Mouse (Mus musculus) left cerebral cortex, postnatal 10 days (tissue): ENCODE measurements around the gene Ift140. TPM values are rescaled to one million over a fixed set of nuclear protein-coding genes. Genes with fewer than 3 reads are reported as not detected.
"Not testable (repeated sequence)": the region's sequence is repeated elsewhere in the genome, so short reads cannot be mapped to it uniquely, and the experiment has no call there.

Experiments
- DNase-seq, 2 experiments: peaks; one replicate each; pipeline ENCODE4 v3.0.0; 2021 to 2022; ENCODE audit warnings: low spot score in 2 of 2, mixed read lengths in 1 of 2; ENCODE audit errors: extremely low spot score in 1 of 2
- intact Hi-C: fragments of 180-260 bp; cut with DNase I; formaldehyde crosslinking; loops from one replicate; pipeline ENCODE4 v1.15.1; 2025
- total RNA-seq, 2 experiments: library from RNA; stranded (reverse); gene quantifications; 2 replicates each; pipeline ENCODE4 v1.2.3; 2021

The Ift140 gene
- total RNA-seq, 2 experiments from 2014 or later: 25.4 to 28.9 TPM

GRCm38 (mm10) chr17:25111220-25111619, 95.3 kb downstream of the Ift140 start:
- no peak for DNase-seq
- intact Hi-C loops: no loop called here

DNA sequence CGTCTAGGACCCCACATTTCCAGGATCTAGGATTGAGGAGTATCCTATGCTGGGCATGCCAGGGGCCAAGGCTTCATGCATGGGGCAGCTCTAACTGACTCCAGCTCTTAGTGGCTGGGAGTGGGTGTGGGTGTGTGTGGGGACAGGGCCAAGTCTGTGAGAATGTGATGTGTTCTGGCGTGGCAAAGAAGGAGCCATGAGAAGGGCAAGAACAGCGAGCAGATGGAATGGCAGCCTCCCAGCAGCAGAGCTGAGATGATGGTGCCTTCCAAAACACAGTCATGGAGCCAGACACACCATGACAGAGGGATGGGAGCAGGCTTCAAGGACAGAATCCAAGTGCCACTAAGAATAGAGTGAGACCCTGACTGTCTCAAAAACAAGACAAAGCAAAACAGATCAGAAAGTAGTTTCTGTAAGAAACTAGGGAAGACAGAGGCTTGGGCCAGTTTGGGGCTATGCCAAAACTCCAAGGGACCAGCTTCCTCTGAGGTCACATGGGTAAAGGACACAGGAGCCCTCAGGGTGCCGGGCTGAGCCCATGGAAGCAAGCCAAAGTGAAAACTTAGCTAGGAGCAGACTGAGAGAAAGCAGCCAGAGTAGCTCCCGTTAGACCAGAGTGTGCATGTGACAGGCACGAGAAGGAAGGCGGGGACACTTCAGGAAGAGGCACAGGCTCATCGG, 96.0 kb downstream of the Ift140 start:
- DNase-seq: peak; percentile 60 to 82
- intact Hi-C loops: no loop called here

GRCm38 (mm10) chr17:25112423-25112810, 96.5 kb downstream of the Ift140 start:
- no peak for DNase-seq
- intact Hi-C loops: no loop called here

DNA sequence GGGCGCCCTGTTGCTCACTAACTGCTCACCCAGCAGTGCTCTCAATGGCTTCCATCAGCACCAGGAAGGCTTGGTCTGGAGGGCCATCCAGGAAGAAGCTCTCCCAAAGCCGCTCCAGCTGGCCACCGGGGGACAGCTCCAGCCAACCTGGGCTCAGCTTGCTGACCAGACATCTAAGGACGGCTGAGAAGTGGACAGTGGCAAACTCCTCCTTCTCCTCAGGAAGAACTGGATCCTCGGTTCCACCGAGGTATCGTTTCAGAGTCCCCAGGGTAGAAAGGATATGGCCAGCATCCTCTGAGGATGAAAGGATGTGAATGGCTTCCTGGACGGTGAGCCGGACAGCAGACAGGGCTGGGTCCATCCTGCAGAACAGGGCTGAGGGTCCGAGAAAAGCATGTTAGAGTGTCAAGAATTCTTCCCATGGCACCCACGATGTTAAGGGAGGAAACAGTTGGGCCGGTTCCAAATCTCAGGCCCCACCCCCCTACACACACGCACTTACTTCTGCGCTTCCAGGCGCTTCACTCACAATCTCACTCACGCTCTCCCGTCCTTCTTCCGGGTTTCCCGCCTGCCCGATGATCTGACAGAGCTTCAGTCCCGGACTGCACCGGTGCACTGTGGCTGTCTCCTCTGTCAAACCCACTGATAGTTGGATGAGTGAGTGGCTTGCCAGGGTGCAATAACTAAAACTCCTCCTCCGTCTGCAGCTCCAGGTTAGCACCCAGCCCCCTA, 99.2 kb downstream of the Ift140 start:
- intact Hi-C loops: no loop called here
- peak in 1 of 2 experiments; percentile 53 for DNase-seq

- intact Hi-C loops: no loop called here
- DNase-seq: peak; percentile 88 to 95
Observed at GRCm38 (mm10) chr17:25115664-25116432, 100.0 kb downstream of the Ift140 start, which contains the start of gene Telo2. Gene Telo2, minus strand, starts transcription at chr17:25115967.

- DNase-seq: no peak
- intact Hi-C loops: no loop called here
Observed at GRCm38 (mm10) chr17:25117263-25117662, 101.4 kb downstream of the Ift140 start.

DNA sequence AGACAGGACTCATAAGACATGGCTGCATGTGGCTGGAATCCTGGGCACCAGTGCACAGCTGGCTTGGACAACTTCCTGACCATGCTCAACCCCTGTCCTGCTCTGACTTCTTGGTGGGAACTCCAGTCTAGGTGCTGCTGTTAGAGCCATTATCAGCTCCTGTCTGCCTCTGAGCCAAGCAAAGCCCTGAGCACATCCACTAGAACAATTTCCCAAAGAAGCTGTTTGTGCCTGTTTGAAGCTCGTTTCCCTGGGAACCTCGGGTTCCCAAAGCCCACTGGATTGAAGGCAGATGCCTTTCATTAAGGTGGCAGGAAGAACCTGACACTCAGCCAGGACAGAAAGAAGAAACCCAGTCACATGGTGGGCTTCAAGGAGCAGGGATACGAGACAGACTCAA, 104.5 kb downstream of the Ift140 start, which contains the start of gene Ptx4:
Gene Ptx4 (plus strand): TSS at position 355 of the 400 bp plus-strand sequence.
- DNase-seq: no peak
- intact Hi-C loops: no loop called here

DNA sequence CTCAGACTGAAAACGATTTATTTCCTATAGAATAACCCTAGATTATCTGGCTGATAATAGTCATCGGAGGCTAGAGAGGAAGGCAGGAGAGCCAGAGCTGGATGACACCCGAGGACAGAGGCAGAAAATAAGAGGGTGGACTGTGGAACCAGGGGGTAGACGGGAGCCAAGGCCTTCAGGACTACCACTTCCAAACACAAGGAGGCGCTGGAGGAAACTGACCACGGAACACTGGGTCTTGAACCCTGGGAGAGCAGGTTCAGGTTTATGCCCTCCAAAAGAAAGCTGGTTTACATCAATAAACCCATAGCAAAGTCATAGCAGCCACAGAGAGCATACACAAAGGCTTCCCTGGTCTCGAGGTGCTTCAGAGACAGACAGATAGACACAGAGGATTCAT, 108.1 kb downstream of the Ift140 start:
- intact Hi-C loops: no loop called here
- DNase-seq: no peak

- DNase-seq, intact Hi-C loops: not testable (repeated sequence)
Observed at GRCm38 (mm10) chr17:25125442-25126060, 109.7 kb downstream of the Ift140 start.

DNA sequence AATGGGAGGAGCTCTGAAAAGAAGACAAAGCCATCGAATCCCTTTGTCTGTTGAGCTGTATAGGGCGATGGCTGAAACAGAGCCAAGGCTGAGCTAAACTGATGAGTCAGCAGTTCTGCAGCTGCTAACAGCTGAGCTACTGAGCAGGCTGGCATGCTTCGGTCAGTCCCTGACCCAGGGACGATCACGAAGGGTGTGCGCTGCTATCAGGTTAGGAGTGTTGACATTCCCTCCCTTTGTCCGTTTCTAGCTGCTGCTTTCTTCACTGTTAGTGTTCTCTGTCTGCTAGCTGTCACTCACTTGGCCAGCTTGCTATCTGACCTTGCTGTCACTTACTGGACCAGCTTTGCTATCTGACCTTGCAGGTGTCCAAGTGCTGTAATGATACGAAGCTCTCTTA, 111.2 kb downstream of the Ift140 start:
- intact Hi-C loops: no loop called here
- no peak for DNase-seq

DNA sequence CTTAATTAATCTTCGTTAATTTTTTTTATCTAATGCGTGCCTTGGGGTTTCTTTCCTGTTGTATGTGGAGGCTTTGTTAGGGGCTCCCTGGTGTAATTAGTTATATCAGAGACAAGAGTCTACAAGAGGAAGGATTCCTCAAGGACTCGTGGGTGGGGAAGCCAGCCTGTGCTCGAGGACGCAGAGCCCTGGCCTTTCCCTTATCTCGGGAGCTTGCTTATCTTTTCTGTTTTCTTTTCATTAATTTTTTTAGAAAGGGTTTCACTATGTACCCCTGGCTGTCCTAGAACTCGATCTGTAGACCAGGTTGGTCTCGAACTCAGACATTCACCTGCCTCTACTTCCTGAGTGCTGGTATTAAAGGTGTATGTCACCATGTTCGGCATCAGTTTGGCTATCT, 111.8 kb downstream of the Ift140 start:
- no peak for DNase-seq
- intact Hi-C loops: no loop called here

GRCm38 (mm10) chr17:25130060-25130459, 114.2 kb downstream of the Ift140 start:
- intact Hi-C loops: no loop called here
- DNase-seq: no peak

DNA sequence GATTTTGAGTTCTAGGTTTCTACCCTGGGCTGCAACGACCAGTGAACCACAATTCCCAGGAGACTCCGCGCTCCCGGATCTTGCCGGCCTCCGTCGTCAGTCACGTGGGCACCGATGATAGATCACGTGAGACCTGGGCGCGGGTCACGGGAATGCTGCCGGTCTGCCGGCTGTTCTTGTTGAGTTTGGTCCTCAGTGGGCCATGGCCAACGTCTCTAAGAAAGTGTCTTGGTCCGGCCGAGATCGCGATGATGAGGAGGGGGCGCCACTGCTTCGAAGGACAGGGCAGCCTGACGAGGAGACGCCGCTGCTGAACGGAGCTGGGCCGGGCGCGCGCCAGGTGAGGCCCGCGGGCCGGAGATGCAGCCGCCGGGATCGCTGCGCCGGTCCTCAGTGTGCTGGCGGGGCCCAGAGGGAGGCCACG, 117.4 kb downstream of the Ift140 start, which contains the start of gene Clcn7:
Gene Clcn7 (plus strand): TSS at position 117 of the 424 bp plus-strand sequence.
- peak; percentile 93 to 96 for DNase-seq
- intact Hi-C loops: no loop called here

DNA sequence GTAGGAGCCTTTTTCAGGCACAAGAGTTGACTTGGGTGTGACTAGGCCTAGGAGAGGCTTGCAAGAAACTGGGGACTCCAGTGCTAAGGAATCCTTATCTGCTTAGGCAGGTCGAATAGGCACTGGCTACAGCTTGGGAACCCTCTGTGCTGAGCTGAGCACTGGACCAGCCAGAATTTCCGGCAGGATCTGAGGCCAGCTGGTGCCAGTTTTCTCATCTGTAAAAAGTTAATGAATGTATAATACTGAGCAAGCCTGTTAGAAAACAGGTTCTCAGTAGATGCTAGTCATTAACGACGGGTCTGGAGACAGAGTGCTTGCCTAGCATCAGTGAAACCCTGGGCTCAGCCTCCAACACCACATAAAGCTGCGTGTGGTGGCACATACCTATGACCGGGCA, 119.7 kb downstream of the Ift140 start:
- intact Hi-C loops: no loop called here
- no peak for DNase-seq

GRCm38 (mm10) chr17:25138803-25139202, 122.9 kb downstream of the Ift140 start:
- intact Hi-C loops: no loop called here
- DNase-seq: no peak

DNA sequence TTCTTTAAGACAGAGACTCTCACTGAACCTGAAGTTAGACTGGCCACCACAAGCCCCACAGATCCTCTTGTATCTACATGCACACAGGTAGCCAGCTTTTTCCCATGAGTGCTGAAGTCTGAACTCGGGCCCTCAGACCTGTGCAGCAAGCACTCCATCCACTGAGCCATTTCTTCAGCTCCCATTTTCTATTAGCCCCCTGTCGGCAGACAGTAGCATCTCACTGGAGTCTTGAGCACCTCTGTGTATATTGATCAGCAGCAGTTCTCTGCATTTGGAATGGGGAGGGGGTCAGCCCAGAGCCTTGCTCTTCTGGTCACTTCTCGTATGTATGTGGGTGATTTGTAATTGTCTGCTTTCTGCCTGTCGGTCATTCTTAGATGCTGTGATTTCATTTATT, 124.1 kb downstream of the Ift140 start:
- intact Hi-C loops: loop anchor here (5.0 kb wide), 1 partner anchor 37 kb away; the partner anchor contains the start of gene Gm38655
- DNase-seq: no peak
